Mouse (Mus musculus): ENCODE measurements around the gene C1qb. TPM values are rescaled to one million over a fixed set of nuclear protein-coding genes. Genes with fewer than 3 reads are reported as not detected.

C1qb gene
- total RNA-seq, 2 experiments from 2014 or later = 8.5 to 13.1 TPM

GRCm38 (mm10) chr4:136847166-136847565 is 38.8 kb downstream of the C1qb start:
- no peak for DNase-seq (ENCODE audit: low spot score)

- DNase-seq (ENCODE audit: low spot score) = no peak
Observed at GRCm38 (mm10) chr4:136842802-136843201, 43.2 kb downstream of the C1qb start.

- no peak for DNase-seq (ENCODE audit: low spot score)
Observed at GRCm38 (mm10) chr4:136842033-136842432, 44.0 kb downstream of the C1qb start.

- DNase-seq (ENCODE audit: low spot score) = peak; percentile 71
Observed at GRCm38 (mm10) chr4:136841056-136841455, 44.9 kb downstream of the C1qb start.

- no peak for DNase-seq (ENCODE audit: low spot score)
Observed at GRCm38 (mm10) chr4:136838462-136838861, 47.5 kb downstream of the C1qb start.

- DNase-seq (ENCODE audit: low spot score) = no peak
Observed at GRCm38 (mm10) chr4:136838026-136838425, 48.0 kb downstream of the C1qb start.

- no peak for DNase-seq (ENCODE audit: low spot score)
Observed at GRCm38 (mm10) chr4:136836387-136836931, 49.5 kb downstream of the C1qb start.

- DNase-seq (ENCODE audit: low spot score) = peak; percentile 35
Observed at GRCm38 (mm10) chr4:136835621-136836386, 50.2 kb downstream of the C1qb start, which contains the start of gene Ephb2. Gene Ephb2 (minus strand): TSS chr4:136835988.

- no peak for DNase-seq (ENCODE audit: low spot score)
Observed at GRCm38 (mm10) chr4:136834815-136835620, 51.0 kb downstream of the C1qb start.

GRCm38 (mm10) chr4:136834439-136834814 is 51.6 kb downstream of the C1qb start:
- no peak for DNase-seq (ENCODE audit: low spot score)

- DNase-seq (ENCODE audit: low spot score) = no peak
Observed at GRCm38 (mm10) chr4:136833619-136834351, 52.2 kb downstream of the C1qb start.

GRCm38 (mm10) chr4:136832559-136833232 is 53.3 kb downstream of the C1qb start:
- DNase-seq (ENCODE audit: low spot score) = no peak

- no peak for DNase-seq (ENCODE audit: low spot score)
Observed at GRCm38 (mm10) chr4:136830272-136830823, 55.6 kb downstream of the C1qb start.

Other genes with a start within 250 kb of the C1qb start
- gene Ephb2, start 50.2 kb downstream of the C1qb start, total RNA-seq (2021) = under 1 TPM; 0.53 to 0.74 TPM
- 10 to 100 TPM in 1 of 2 experiments, 1 to 10 TPM in 1; 7.9 to 15.8 TPM for gene C1qc, start 6.9 kb upstream of the C1qb start, total RNA-seq (2021)
- gene C1qa, start 12.6 kb upstream of the C1qb start, total RNA-seq (2021) = 10 to 100 TPM in 1 of 2 experiments, 1 to 10 TPM in 1; 8.7 to 15.2 TPM
- gene Epha8, start 70.6 kb upstream of the C1qb start, total RNA-seq (2021) = not detected
- gene Zbtb40, start 162.6 kb upstream of the C1qb start, total RNA-seq (2021) = 1 to 10 TPM; 7.9 to 8.1 TPM